Mouse (Mus musculus) liver, embryonic 14.5 days (tissue): ENCODE results near the gene Hapln3. TPM values are rescaled to one million over a fixed set of nuclear protein-coding genes. Genes with fewer than 3 reads are reported as not detected.
A peak's percentile ranks its signal among the peaks of the same experiment; 100 is the strongest.

Source experiments
- ATAC-seq: fragments of 200-750 bp; cut with Nextera tagmentation; 2 replicates; pipeline ENCODE4 v1.8.0; 2017; ENCODE audit warnings: moderate number of reproducible peaks, mild to moderate bottlenecking, moderate library complexity; ENCODE audit not compliant: insufficient read depth
- DNase-seq, 3 experiments: peaks; one replicate each; pipeline ENCODE4 v3.0.0-alpha.2; 2012 to 2013; ENCODE audit warnings: low read depth in 3 of 3, low spot score in 3 of 3
- H3K27ac ChIP-seq: fragments of 300-500 bp; sonication (generic); 2 replicates; pipeline ENCODE4 v1.5.1; 2014; ENCODE audit warnings: moderate library complexity, mild to moderate bottlenecking, control low read depth, inconsistent platforms
- H3K27me3 ChIP-seq: fragments of 300-500 bp; sonication (generic); 2 replicates; pipeline ENCODE4 v1.6.1; 2014; ENCODE audit warnings: mild to moderate bottlenecking, low read length, moderate library complexity; ENCODE audit not compliant: control insufficient read depth, insufficient read depth
- H3K36me3 ChIP-seq: fragments of 300-500 bp; sonication (generic); replicated peaks from 2 replicates; pipeline ENCODE4 v1.6.1; 2014; ENCODE audit warnings: low read depth; ENCODE audit not compliant: control insufficient read depth, insufficient read depth
- H3K4me1 ChIP-seq, 2 experiments: fragments of 200-500 bp in 1 of 2; fragments of 300-500 bp in 1 of 2; sonication (generic) in 1 of 2; replicated peaks; 2 replicates each; pipeline ENCODE4 v1.6.1; 2012 to 2014; ENCODE audit warnings: antibody characterized with exemption in 1 of 2, inconsistent platforms in 1 of 2, low read length in 1 of 2; ENCODE audit not compliant: control insufficient read depth in 2 of 2, insufficient read depth in 2 of 2
- H3K4me2 ChIP-seq: fragments of 300-500 bp; sonication (generic); 2 replicates; pipeline ENCODE4 v1.6.1; 2014; ENCODE audit warnings: low read depth, mild to moderate bottlenecking, control low read depth, moderate library complexity
- H3K4me3 ChIP-seq, 2 experiments: fragments of 200-500 bp in 1 of 2; fragments of 300-500 bp in 1 of 2; sonication (generic) in 1 of 2; 2 replicates each; pipeline ENCODE4 v1.5.1; 2012 to 2014; ENCODE audit warnings: low read depth in 2 of 2, low read length in 2 of 2, mild to moderate bottlenecking in 2 of 2, control low read depth in 1 of 2, inconsistent platforms in 1 of 2, moderate library complexity in 1 of 2; ENCODE audit not compliant: insufficient read depth in 1 of 2
- H3K9ac ChIP-seq: fragments of 300-500 bp; sonication (generic); replicated peaks from 2 replicates; pipeline ENCODE4 v1.6.1; 2014; ENCODE audit warnings: mild to moderate bottlenecking, control low read depth, moderate library complexity
- H3K9me3 ChIP-seq: fragments of 300-500 bp; sonication (generic); 2 replicates; pipeline ENCODE4 v1.6.1; 2016; ENCODE audit warnings: low read length, mixed read lengths; ENCODE audit not compliant: control insufficient read depth
- CTCF ChIP-seq: IDR thresholded peaks from 2 replicates; pipeline ENCODE4 v1.5.1; 2016; ENCODE audit warnings: antibody characterized with exemption, low read depth, control low read depth
- EP300 ChIP-seq: IDR thresholded peaks from 2 replicates; pipeline ENCODE4 v1.6.1; 2016; ENCODE audit warnings: antibody characterized with exemption, low read depth
- WGBS: fragments of 180-500 bp; shearing (Covaris S2); extraction: QIAGEN DNeasy Blood & Tissue Kit; methylation state at CpG from one replicate; pipeline ENCODE4 v1.1.7; 2014; ENCODE audit not compliant: insufficient replicate concordance; 5-methylcytosine and 5-hydroxymethylcytosine counted together
- polyA plus RNA-seq, 2 experiments: library from polyadenylated mRNA; depleted of rRNA in 1 of 2; stranded (reverse) in 1 of 2; unstranded in 1 of 2; fragments of >200 nt; fragmentation: Nextera tagmentation in 1 of 2; extraction: Ambion mirVana in 1 of 2; gene quantifications; 2 replicates each; pipeline versions ENCODE4 v1.2.1 to v1.2.3; 2012 to 2014

Hapln3 gene
- polyA plus RNA-seq, 2 experiments = 0.11 TPM

- no peak for DNase-seq
- no peak overlapping the region for H3K27ac ChIP-seq
- peak overlapping the region; percentile 74 for H3K4me2 ChIP-seq
- no peaks in the 10 kb centered on the region for H3K36me3 ChIP-seq
- no peak for TF ChIP-seq EP300
- TF ChIP-seq CTCF = no peak
- no peak overlapping the region for H3K4me3 ChIP-seq
- peaks cover 0 to 5% of the 10 kb centered on the region in 2 experiments; a peak in 2 of 4 replicates for H3K4me1 ChIP-seq
- H3K9ac ChIP-seq = no peak overlapping the region
- 12% methylated on average over 6 of the region's 6 CpGs for WGBS
- no peak for ATAC-seq
- no peaks in the 10 kb centered on the region for H3K27me3 ChIP-seq
- H3K9me3 ChIP-seq = no peaks in the 10 kb centered on the region
These were observed 18.7 kb upstream of the Hapln3 start for GRCm38 (mm10) chr7:79149522-79149921.

GRCm38 (mm10) chr7:79148711-79149266 lies 18.0 kb upstream of the Hapln3 start, which contains the start of gene Mfge8:
TSS of gene Mfge8 (minus strand) at chr7:79149060.
- Histone ChIP-seq H3K27ac (no peak within 1 kb of the TSS), H3K4me3 (peak within 1 kb of the TSS; percentile 59 to 60), H3K4me1 (peaks cover 0 to 5% of the 10 kb centered on the region in 2 experiments; a peak in 2 of 4 replicates), H3K36me3 (no peaks in the 10 kb centered on the region), H3K9ac (no peak within 1 kb of the TSS), H3K27me3 (no peaks in the 10 kb centered on the region), H3K4me2 (peak within 1 kb of the TSS; percentile 74), H3K9me3 (no peaks in the 10 kb centered on the region)
- WGBS = 1% methylated on average over 39 of the region's 39 CpGs
- ATAC-seq (peak; percentile 85), DNase-seq (peak; percentile 44 to 49 (median 45))
- no peak for TF ChIP-seq CTCF
- no peak for TF ChIP-seq EP300

GRCm38 (mm10) chr7:79147931-79148653 lies 17.3 kb upstream of the Hapln3 start:
- H3K27me3 ChIP-seq = no peaks in the 10 kb centered on the region
- H3K4me2 ChIP-seq = peak overlapping the region; percentile 74
- WGBS = 4% methylated on average over 20 of the region's 20 CpGs
- H3K4me1 ChIP-seq = peaks cover 0 to 5% of the 10 kb centered on the region in 2 experiments; a peak in 2 of 4 replicates
- H3K27ac ChIP-seq = no peak overlapping the region
- no peak for DNase-seq
- H3K9me3 ChIP-seq = no peaks in the 10 kb centered on the region
- no peaks in the 10 kb centered on the region for H3K36me3 ChIP-seq
- peak overlapping the region; percentile 59 to 60 for H3K4me3 ChIP-seq
- no peak for ATAC-seq
- no peak for TF ChIP-seq EP300
- no peak for TF ChIP-seq CTCF
- no peak overlapping the region for H3K9ac ChIP-seq

GRCm38 (mm10) chr7:79147011-79147837 lies 16.4 kb upstream of the Hapln3 start:
- H3K4me3 ChIP-seq = no peak overlapping the region
- H3K27ac ChIP-seq = no peak overlapping the region
- peaks cover 0 to 5% of the 10 kb centered on the region in 2 experiments; a peak in 2 of 4 replicates for H3K4me1 ChIP-seq
- H3K9me3 ChIP-seq = no peaks in the 10 kb centered on the region
- no peak overlapping the region for H3K9ac ChIP-seq
- 56% methylated on average over 12 of the region's 12 CpGs for WGBS
- DNase-seq = no peak
- TF ChIP-seq EP300 = no peak
- no peak for TF ChIP-seq CTCF
- no peak for ATAC-seq
- peak overlapping the region; percentile 74 for H3K4me2 ChIP-seq
- H3K36me3 ChIP-seq = no peaks in the 10 kb centered on the region
- no peaks in the 10 kb centered on the region for H3K27me3 ChIP-seq

GRCm38 (mm10) chr7:79140897-79141296 lies 10.1 kb upstream of the Hapln3 start:
- Histone ChIP-seq H3K27me3 (no peaks in the 10 kb centered on the region), H3K36me3 (no peaks in the 10 kb centered on the region), H3K4me2 (no peak overlapping the region), H3K4me3 (no peak overlapping the region), H3K9ac (no peak overlapping the region), H3K9me3 (no peaks in the 10 kb centered on the region), H3K27ac (no peak overlapping the region), H3K4me1 (0 out of 4 replicates have a peak, but pooled peaks cover 0 to 3% of the 10 kb centered on the region in 2 experiments)
- ATAC-seq (no peak), DNase-seq (peak; percentile 19 to 24 (median 23))
- WGBS = 33% methylated on average over 8 of the region's 8 CpGs
- TF ChIP-seq EP300 = no peak
- TF ChIP-seq CTCF = peak; percentile 97
